Mouse (Mus musculus) heart, postnatal 25 days (tissue): ENCODE results near the gene Mmp28. TPM values are rescaled to one million over a fixed set of nuclear protein-coding genes. Genes with fewer than 3 reads are reported as not detected.

Experiments
- DNase-seq: peaks from one replicate; pipeline ENCODE4 v3.0.0; 2022; ENCODE audit warnings: low spot score
- intact Hi-C: fragments of 180-260 bp; cut with DNase I; formaldehyde crosslinking; loops from one replicate; pipeline ENCODE4 v1.15.1; 2025
- total RNA-seq, 2 experiments: library from RNA; stranded (reverse); gene quantifications; 2 replicates each; pipeline ENCODE4 v1.2.3; 2021

Mmp28 gene
- total RNA-seq, 2 experiments from 2014 or later, result 4.6 to 5.7 TPM

DNA sequence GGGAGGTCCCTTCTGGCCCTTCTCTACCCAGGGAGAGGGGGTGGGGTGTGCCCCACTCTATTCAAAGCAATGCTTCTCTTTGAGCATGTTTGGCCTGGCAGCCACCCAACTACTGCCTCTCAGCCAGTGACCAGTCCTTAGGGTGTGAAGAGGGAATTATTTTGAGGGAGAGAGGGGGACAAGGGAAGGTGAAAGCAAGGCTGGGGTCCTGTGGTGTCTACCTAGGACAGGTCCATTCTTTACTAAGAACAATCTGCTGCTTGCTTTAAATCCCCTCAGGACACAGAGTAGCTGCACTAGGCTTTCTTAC lies 14.0 kb downstream of the Mmp28 start:
- intact Hi-C loops, result no loop called here
- DNase-seq, result no peak

- intact Hi-C loops, result no loop called here
- DNase-seq, result no peak
Observed at GRCm38 (mm10) chr11:83448021-83448926, 14.6 kb downstream of the Mmp28 start.

DNA sequence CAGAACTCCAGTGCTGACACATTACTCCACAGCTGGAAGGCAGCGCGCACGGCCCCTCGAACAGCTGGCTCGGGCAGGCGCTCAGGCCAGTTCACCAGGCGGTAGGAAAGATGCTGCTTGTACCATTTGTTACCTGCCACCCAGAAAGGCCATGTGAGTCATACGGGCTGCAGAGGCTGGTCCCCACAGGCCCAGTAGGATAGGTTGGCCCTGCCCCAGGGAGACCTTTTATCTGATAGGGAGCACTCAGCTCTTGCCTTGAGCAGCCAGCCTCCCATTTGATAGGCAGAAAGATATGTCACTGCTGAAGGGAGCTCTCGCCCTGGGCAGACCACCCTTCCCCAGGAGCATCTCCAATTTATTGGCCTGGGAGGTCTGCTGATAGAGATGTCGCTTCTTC lies 15.3 kb downstream of the Mmp28 start:
- intact Hi-C loops, result no loop called here
- no peak for DNase-seq

- intact Hi-C loops, result no loop called here
- no peak for DNase-seq
Observed at GRCm38 (mm10) chr11:83445001-83445400, 17.9 kb downstream of the Mmp28 start.

DNA sequence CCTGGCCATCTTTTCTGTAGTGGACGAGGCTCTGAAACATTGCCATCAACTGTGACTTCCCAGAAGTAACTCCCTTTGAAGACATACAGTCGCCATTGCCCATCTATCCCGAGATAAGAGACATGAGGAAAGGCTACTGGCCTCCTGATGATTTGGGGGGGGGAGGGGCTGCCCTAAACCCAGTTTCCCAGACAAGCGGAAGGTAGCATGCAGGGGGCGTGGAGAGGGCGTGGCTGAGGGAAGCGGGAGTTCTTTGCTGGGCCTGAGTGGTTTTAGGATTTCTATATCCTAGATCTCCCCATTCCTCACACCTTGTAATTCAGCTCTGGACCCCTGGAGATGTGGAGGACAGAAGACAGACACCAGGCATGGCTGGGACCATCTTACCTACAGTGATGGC lies 19.0 kb downstream of the Mmp28 start:
- intact Hi-C loops, result loop anchor here (1.0 to 5.0 kb wide), 2 partner anchors 28 to 113 kb away; no protein-coding TSS in a partner anchor
- no peak for DNase-seq

DNA sequence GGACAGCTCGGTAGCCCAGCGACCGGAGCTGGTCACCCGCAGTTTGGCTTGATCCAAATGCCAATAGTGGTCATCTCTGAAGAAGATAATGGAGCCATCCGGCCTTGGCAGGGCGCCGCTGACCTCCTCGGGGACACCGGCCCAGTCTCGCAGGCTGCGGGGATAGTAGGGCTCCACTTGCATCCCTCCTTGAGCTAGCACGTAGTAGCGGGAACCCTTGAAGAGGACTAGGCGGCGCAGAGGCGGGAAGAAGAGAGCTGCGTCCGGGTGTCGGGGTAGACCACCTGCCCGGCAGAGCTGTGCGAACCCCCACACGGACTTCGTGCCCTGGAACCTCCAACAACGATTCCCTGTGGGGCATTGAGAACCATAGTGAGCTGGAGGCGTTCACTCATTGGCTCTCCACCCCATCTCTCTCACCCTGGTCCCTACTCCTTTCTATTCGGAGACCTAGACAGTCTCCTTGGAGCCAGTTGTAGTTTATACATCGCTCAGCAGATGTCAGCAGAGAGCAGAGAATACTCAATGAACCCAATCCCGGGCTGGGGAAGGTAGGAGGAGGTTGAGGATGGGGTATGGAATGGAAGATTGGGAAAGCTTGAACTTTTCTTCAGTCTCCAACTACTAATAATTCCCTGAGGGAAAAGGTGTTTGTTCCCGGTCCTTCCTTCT lies 20.1 kb downstream of the Mmp28 start:
- intact Hi-C loops, result loop anchor here (1.0 to 5.0 kb wide), 2 partner anchors 30 to 115 kb away; no protein-coding TSS in a partner anchor
- DNase-seq, result no peak

DNA sequence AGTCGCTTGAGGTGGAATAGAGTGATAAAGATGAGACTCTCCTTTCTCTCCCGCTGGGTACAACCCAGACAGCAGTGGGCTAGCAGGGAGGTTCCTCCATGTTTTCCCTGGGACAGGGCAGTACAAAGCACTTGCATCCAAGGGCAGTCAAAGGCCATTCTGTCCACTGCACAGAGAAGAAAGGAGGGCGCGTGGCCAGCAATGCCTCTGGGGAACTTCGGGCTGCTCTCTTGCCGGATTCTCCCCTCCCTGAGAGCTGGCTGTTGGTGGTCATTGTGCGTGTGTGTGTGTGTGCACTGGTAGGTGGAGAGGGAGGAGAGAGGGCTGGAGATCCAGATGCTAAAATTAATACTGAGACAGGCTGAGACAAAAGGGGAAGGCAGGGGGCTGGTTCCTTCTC lies 21.6 kb downstream of the Mmp28 start:
- intact Hi-C loops, result loop anchor here (2.0 to 5.0 kb wide), 2 partner anchors 116 to 298 kb away; no protein-coding TSS in a partner anchor
- peak; percentile 50 for DNase-seq

GRCm38 (mm10) chr11:83440081-83441064 lies 22.5 kb downstream of the Mmp28 start:
- peak; percentile 70 for DNase-seq
- intact Hi-C loops, result loop anchor here (2.0 to 5.0 kb wide), 2 partner anchors 117 to 298 kb away; no protein-coding TSS in a partner anchor

DNA sequence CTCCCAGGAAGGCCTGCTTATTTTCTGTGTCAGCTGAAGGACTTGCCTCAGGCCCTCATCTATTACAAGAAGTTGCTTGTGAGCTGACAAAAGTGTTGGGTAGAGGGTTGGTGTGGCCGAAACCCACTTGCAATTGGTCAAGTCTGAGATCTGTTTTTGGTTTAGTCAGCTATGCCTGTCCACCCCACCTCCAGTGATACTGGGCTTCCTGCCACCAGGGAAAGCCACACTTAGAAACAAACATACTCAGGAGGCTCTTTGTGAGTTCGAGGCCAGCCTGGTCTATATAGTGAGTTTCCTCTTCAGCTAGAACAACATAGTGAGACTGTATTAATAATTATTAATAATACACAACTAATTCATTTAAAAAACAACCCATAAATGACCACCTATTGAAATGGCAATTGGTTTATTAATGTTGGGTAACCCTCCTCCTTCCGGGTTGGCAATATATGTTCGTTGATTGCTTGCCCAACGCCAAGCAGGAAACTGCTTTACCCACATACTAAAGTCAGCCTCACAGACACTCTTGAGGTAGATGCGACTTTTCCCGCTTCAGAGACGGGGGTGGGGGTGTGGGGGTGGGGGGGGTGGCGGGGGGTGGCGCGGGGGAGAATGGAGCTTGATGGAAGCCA lies 23.3 kb downstream of the Mmp28 start:
- no peak for DNase-seq
- intact Hi-C loops, result loop anchor here (2.0 to 5.0 kb wide), 2 partner anchors 118 to 299 kb away; no protein-coding TSS in a partner anchor

- no peak for DNase-seq
- intact Hi-C loops, result no loop called here
Observed at GRCm38 (mm10) chr11:83437377-83437776, 25.5 kb downstream of the Mmp28 start, which contains the start of gene 1700020L24Rik. Gene 1700020L24Rik, plus strand, starts transcription at chr11:83437677.

GRCm38 (mm10) chr11:83432533-83432932 lies 30.3 kb downstream of the Mmp28 start:
- intact Hi-C loops, result no loop called here
- DNase-seq, result no peak

GRCm38 (mm10) chr11:83429355-83429754 lies 33.5 kb downstream of the Mmp28 start, which contains the start of gene Gas2l2:
Gene Gas2l2, minus strand, starts transcription at chr11:83429455.
- intact Hi-C loops, result no loop called here
- no peak for DNase-seq

DNA sequence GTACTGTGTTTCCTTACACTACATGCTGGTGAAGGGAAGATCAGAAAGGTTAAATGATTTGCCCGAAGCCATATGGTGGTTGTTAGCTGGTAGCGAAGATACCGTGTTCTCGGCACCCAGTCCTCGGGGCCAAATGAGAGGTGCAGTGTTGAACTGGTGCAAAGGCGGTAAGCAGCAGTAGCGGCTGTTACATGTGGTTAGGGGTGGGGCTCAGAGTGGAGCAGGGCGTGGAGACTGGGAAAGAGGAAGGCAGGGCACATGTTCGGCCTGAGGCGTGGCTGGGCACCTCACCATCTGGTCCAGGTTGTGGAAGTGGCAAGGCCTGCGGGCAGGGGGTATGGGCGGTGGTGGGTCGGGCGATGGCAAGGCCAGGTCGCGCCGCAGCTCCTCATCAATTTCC lies 35.9 kb downstream of the Mmp28 start:
- intact Hi-C loops, result no loop called here
- no peak for DNase-seq

- DNase-seq, result no peak
- intact Hi-C loops, result loop anchor here (1.0 kb wide), 2 partner anchors 67 to 97 kb away; no protein-coding TSS in a partner anchor
Observed at GRCm38 (mm10) chr11:83424681-83425080, 38.2 kb downstream of the Mmp28 start.

DNA sequence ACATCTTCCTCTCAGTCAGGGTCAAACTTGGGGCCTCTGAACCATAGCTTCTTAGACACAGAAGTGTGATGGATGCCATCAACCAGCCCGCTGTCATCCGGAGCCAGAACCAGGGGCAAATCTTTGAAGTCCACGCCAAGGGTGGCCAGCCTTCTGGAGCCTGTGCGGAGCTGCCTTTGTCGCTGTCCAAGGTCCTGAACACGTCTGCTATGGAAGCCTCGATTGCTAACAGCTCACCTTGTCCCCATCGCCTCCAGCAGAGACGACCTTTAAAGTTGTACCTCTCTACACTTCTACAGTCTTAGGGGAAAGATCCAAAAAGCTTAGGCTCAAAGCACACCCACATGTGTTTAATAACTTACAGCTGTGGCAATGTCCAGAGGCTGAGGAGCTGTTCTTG lies 41.6 kb downstream of the Mmp28 start:
- no peak for DNase-seq
- intact Hi-C loops, result no loop called here

DNA sequence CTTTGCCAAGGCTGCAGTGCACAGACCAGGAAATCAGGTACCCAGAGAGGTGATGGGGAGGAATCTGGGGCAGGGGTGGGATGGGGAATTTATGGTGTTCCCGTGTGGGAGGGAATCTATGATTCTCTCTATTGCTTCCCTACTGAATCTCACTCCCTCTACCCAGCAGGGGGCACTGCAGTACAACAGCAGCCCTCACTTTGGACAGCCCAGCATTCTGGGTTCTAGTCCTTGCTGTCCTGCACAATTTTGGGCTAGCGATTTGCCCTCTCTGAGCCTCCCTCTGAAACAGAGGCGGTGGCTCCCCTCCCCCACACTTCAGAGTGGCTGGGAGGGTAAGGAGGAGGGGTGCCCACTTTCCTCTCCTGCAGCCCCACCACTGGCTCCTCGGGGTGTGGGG lies 42.5 kb downstream of the Mmp28 start:
- DNase-seq, result no peak
- intact Hi-C loops, result no loop called here

GRCm38 (mm10) chr11:83418566-83418965 lies 44.3 kb downstream of the Mmp28 start:
- DNase-seq, result no peak
- intact Hi-C loops, result no loop called here

DNA sequence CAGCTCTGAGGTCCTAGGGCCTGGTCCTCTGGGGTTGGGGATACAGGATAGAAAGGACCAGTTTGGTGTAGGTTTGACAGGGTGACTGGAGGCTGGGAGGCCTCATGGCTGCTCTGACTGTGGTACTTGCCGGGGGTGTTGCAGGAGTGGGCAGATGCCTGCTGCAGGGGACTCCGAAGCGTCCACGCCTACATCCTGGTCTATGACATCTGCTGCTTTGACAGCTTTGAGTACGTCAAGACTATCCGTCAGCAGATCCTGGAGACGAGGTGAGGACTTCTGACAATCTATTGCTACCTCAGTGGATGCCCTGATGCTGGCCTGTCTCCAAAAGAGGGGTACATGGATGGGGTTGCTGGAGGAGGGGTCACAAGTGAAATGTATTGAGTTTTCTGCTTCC lies 45.2 kb downstream of the Mmp28 start:
- DNase-seq, result no peak
- intact Hi-C loops, result no loop called here

- DNase-seq, result no peak
- intact Hi-C loops, result no loop called here
Observed at GRCm38 (mm10) chr11:83417080-83417479, 45.8 kb downstream of the Mmp28 start.
